Mouse (Mus musculus) hindbrain, postnatal 0 days (tissue): ENCODE data around the gene Ran. TPM values are rescaled to one million over a fixed set of nuclear protein-coding genes. Genes with fewer than 3 reads are reported as not detected.
A peak's percentile ranks its signal among the peaks of the same experiment; 100 is the strongest.

Experiments
- ATAC-seq: fragments of 200-750 bp; cut with Nextera tagmentation; 2 replicates; pipeline ENCODE4 v1.8.0; 2017; ENCODE audit warnings: mild to moderate bottlenecking, moderate TSS enrichment, moderate library complexity
- DNase-seq: peaks from one replicate; pipeline ENCODE4 v3.0.0-alpha.2; 2015; ENCODE audit warnings: low spot score
- H3K27ac ChIP-seq: fragments of 300-500 bp; sonication (generic); 2 replicates; pipeline ENCODE4 v1.5.1; 2014; ENCODE audit warnings: mild to moderate bottlenecking
- H3K27me3 ChIP-seq: fragments of 300-500 bp; sonication (generic); 2 replicates; pipeline ENCODE4 v1.6.1; 2014; ENCODE audit warnings: low read length, mixed read lengths; ENCODE audit not compliant: insufficient read depth
- H3K36me3 ChIP-seq: fragments of 300-500 bp; sonication (generic); 2 replicates; pipeline ENCODE4 v1.6.1; 2014; ENCODE audit warnings: low read length, mixed read lengths; ENCODE audit not compliant: insufficient read depth
- H3K4me1 ChIP-seq: fragments of 300-500 bp; sonication (generic); 2 replicates; pipeline ENCODE4 v1.6.1; 2014; ENCODE audit warnings: antibody characterized with exemption, low read length, mixed read lengths; ENCODE audit not compliant: insufficient read depth
- H3K4me2 ChIP-seq: fragments of 300-500 bp; sonication (generic); 2 replicates; pipeline ENCODE4 v1.6.1; 2014; ENCODE audit warnings: low read depth, mild to moderate bottlenecking, low read length, moderate library complexity, mixed read lengths
- H3K4me3 ChIP-seq: fragments of 300-500 bp; sonication (generic); 2 replicates; pipeline ENCODE4 v1.5.1; 2014; ENCODE audit warnings: low read length
- H3K9ac ChIP-seq: fragments of 300-500 bp; sonication (generic); replicated peaks from 2 replicates; pipeline ENCODE4 v1.6.1; 2014; ENCODE audit warnings: mild to moderate bottlenecking, low read length, moderate library complexity, mixed read lengths
- H3K9me3 ChIP-seq: fragments of 300-500 bp; sonication (generic); 2 replicates; pipeline ENCODE4 v1.6.1; 2016; ENCODE audit warnings: low read length, mixed read lengths
- CTCF ChIP-seq: IDR thresholded peaks from 2 replicates; pipeline ENCODE4 v1.5.1; 2016; ENCODE audit warnings: antibody characterized with exemption, control low read depth, low read depth
- WGBS: fragments of 180-500 bp; shearing (Covaris S2); extraction: QIAGEN DNeasy Blood & Tissue Kit; methylation state at CpG from one replicate; pipeline ENCODE4 v1.1.7; 2014; 5-methylcytosine and 5-hydroxymethylcytosine counted together
- polyA plus RNA-seq: library from polyadenylated mRNA; unstranded; fragments of >200 nt; fragmentation: Nextera tagmentation; extraction: Ambion mirVana; gene quantifications from 2 replicates; pipeline ENCODE4 v1.2.1, GENCODE M21; 2015
- total RNA-seq: library from RNA; depleted of rRNA; stranded (reverse); fragments of >200 nt; gene quantifications from 2 replicates; pipeline ENCODE4 v1.2.3, GENCODE M21; 2014

The Ran gene
- total and polyA plus RNA-seq, 2 experiments from 2014 or later: 159 to 304 TPM

DNA sequence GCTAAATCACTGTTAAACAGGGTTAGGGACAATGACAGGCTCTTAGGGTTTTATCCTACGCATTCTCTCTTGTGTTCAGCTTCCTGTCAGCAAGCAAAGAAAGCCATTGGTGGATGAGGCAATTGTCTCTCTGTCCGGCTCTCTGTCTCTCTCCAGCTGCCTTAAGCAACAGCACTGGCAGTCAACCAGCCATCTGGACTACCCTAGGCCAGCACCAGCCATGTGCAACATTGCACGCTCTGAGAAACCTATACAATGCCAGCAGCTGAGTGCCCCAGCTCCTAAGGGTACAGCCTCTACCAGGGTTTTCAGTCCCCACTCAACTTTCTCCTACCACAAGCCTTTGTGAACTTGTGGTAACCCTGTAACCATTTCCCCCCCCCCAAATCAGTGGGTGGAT lies 14.5 kb upstream of the Ran start:
- TF ChIP-seq CTCF: no peak

DNA sequence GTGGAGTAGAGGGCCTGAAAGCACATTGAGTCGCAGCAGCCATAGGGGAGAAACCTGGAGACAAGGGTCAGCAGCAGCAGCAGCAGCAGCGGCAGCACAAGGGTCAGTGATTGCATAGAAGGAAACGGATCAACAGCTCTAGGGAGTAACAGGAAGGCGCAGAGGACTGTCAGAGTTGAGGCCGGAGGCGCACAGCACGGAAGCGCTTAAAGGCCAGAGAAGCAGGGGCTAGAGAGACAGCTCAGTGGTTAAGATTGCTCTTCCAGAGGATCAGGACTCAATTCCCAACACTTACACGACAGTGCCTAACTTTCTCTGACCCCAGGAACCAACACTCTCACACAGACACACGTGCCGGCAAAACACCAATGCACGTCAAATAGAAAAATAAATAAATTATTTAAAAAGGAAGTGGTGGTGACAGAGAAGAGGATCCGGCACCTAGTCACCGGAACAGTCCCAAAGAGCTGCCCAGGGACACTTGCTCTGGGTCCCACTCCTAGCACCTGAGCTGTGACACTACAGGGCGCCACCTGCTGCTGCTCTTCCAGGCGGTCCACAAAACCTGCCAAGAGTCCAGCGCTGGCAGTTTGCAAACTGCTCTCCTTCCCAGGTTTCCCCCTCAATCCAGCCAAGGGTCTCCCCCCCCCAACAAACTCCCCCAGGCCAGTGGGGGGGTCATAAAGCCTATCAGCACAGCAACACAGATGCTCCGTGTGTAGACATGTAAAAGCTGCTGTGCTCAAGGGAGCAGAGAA lies 13.7 kb upstream of the Ran start:
- H3K4me1 ChIP-seq: peaks cover 14% of the 10 kb centered on the region
- ATAC-seq: no peak
- no peaks in the 10 kb centered on the region for H3K36me3 ChIP-seq
- no peak overlapping the region for H3K9ac ChIP-seq
- no peak for DNase-seq
- no peak overlapping the region for H3K27ac ChIP-seq
- no peaks in the 10 kb centered on the region for H3K27me3 ChIP-seq
- WGBS: 74% methylated on average over 18 of the region's 18 CpGs
- no peaks in the 10 kb centered on the region for H3K9me3 ChIP-seq
- H3K4me2 ChIP-seq: no peak overlapping the region
- peak; percentile 22; the same call in 1 of the 2 replicates for TF ChIP-seq CTCF
- H3K4me3 ChIP-seq: no peak overlapping the region

More for the DNA sequence above, 14.5 kb upstream of the Ran start:
- peaks cover 14% of the 10 kb centered on the region for H3K4me1 ChIP-seq
- H3K4me3 ChIP-seq: no peak overlapping the region
- H3K27ac ChIP-seq: no peak overlapping the region
- H3K9me3 ChIP-seq: no peaks in the 10 kb centered on the region
- no peak overlapping the region for H3K9ac ChIP-seq
- no peak overlapping the region for H3K4me2 ChIP-seq
- H3K36me3 ChIP-seq: no peaks in the 10 kb centered on the region
- peak; percentile 28 for DNase-seq
- H3K27me3 ChIP-seq: no peaks in the 10 kb centered on the region
- no peak for ATAC-seq
- WGBS: 56% methylated on average over 3 of the region's 3 CpGs

DNA sequence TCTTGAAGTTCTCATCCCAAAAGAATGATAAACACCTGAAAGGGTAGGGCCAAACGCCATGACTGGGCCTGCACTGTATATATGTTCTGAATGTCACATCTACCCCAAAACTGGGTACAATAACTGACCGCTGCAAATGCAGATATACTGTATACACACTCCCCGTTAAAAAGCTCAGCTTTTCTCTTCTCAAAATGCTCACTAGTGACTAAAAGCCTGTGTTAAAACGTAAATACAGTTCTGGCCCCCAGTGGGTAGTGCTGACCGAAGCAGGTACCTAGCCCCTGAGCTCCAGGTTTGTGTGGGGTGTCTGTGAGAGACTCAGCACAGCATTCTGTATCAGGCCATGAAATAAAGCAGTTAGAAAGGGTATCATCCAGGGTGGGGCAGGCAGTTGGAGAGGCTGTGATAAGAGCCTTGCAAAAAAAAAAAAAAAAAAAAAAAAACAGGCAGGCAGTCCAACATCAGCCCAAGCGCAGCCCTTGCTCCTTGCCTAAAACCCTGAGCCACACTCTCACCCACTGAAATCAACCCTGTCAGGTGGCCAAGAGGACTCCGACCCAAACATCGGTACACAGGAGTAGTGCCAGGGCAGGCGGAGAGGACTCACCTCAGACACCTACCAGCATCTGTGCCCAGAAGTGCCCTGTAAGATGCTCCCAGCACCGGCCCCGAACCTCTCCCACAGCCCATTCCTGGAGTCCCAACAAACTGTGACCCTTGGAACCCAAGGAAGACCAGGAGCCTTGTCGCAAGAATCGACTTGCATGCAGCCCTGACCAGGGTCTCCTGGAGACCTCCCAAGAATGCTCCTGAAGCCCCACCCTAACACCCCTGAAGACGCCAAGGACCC lies 12.5 kb upstream of the Ran start:
- TF ChIP-seq CTCF: no peak
- whole genome bisulfite sequencing: 52% methylated on average over 14 of the region's 14 CpGs
- Histone ChIP-seq H3K9me3 (no peaks in the 10 kb centered on the region), H3K27me3 (no peaks in the 10 kb centered on the region), H3K27ac (peak overlapping the region; percentile 60), H3K4me2 (peak overlapping the region; percentile 90), H3K9ac (peak overlapping the region; percentile 72), H3K36me3 (no peaks in the 10 kb centered on the region), H3K4me1 (peaks cover 14% of the 10 kb centered on the region), H3K4me3 (peak overlapping the region; percentile 71)
- no peak for DNase-seq
- ATAC-seq: no peak

DNA sequence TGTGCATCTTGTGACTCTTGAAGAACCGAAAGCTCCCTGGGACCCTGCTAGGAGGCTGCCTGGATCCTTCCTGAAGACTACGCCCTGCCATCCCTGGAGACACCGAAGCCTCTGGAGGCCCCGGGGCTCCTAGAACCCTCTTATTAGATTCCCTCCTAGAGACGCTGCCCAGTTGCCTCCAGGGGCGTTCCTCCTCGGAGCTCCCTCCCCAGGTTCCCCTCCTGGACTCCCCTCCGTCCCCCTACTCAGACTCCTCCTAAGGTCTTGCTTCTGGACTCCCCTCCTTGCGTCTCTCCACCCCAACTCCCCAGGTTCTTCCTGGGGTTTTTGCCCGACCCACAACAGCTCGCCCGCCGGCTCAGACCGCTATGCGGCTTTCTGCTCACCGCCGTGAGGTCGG lies 11.9 kb upstream of the Ran start:
- Histone ChIP-seq H3K9ac (peak overlapping the region; percentile 72), H3K4me1 (peaks cover 14% of the 10 kb centered on the region), H3K4me2 (peak overlapping the region; percentile 90), H3K9me3 (no peaks in the 10 kb centered on the region), H3K36me3 (no peaks in the 10 kb centered on the region), H3K27ac (peak overlapping the region; percentile 60), H3K27me3 (no peaks in the 10 kb centered on the region), H3K4me3 (peak overlapping the region; percentile 71)
- under 1% methylated on average over 18 of the region's 18 CpGs for WGBS
- ATAC-seq: no peak; the same call in 1 of the 2 replicates
- no peak for TF ChIP-seq CTCF
- peak; percentile 28 for DNase-seq

DNA sequence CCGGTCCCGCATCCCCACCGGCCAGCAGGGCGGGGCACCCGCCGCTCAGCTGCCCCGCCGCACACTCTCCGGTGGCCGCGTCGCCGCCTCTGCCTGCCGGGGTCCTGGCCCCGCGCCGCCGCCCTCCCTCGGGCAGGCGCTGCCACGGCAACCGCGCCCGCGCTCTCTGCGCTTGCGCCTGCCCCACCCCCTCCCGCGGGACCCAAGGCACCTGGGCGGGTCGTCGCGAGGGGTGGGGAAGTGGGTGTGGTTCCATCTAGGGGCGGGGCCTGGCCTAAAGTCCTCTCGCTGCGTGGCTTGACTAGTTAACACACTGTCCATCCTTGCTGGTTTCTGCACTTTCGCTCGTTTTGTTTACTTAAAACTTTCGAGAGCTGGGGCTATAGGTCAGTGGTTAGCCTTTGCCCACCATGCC lies 11.4 kb upstream of the Ran start, which contains the start of gene Stx2:
Stx2 (minus strand) TSS at position 163 of the 415 bp plus-strand sequence.
- H3K4me2 ChIP-seq: peak within 1 kb of the TSS; percentile 90
- H3K27me3 ChIP-seq: no peaks in the 10 kb centered on the region
- TF ChIP-seq CTCF: no peak
- peak within 1 kb of the TSS; percentile 71 for H3K4me3 ChIP-seq
- DNase-seq (peak; percentile 93), ATAC-seq (peak; percentile 92)
- peak within 1 kb of the TSS; percentile 60 for H3K27ac ChIP-seq
- no peaks in the 10 kb centered on the region for H3K9me3 ChIP-seq
- no peaks in the 10 kb centered on the region for H3K36me3 ChIP-seq
- peaks cover 14% of the 10 kb centered on the region for H3K4me1 ChIP-seq
- under 1% methylated on average over 24 of the region's 39 CpGs for WGBS
- H3K9ac ChIP-seq: peak within 1 kb of the TSS; percentile 72

DNA sequence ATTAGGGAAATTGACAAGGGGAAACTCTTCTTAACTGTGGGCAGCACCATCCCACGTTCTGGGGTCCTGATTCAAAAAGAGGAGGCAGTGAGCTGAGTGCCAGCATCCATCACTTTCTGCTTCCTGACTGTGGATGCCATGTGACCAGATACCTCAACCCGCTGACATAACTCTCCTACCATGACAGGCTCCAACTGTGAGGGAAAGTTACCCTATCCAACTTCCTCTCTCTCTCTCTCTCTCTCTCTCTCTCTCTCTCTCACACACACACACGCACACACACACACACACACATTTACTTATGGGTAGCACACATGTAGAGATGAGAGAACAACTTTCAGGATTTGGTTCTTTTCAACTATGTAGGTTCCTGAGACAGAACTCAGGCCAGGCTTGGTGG lies 10.3 kb upstream of the Ran start:
- no peak overlapping the region for H3K9ac ChIP-seq
- H3K9me3 ChIP-seq: no peaks in the 10 kb centered on the region
- no peak for ATAC-seq
- H3K36me3 ChIP-seq: no peaks in the 10 kb centered on the region
- peaks cover 14% of the 10 kb centered on the region for H3K4me1 ChIP-seq
- no peak overlapping the region for H3K4me2 ChIP-seq
- no peaks in the 10 kb centered on the region for H3K27me3 ChIP-seq
- H3K4me3 ChIP-seq: no peak overlapping the region
- no peak for DNase-seq
- 79% methylated on average over 3 of the region's 3 CpGs for WGBS
- no peak overlapping the region for H3K27ac ChIP-seq
- TF ChIP-seq CTCF: no peak
